Mouse (Mus musculus): Measurements from ENCODE around the gene Chd5.

DNA sequence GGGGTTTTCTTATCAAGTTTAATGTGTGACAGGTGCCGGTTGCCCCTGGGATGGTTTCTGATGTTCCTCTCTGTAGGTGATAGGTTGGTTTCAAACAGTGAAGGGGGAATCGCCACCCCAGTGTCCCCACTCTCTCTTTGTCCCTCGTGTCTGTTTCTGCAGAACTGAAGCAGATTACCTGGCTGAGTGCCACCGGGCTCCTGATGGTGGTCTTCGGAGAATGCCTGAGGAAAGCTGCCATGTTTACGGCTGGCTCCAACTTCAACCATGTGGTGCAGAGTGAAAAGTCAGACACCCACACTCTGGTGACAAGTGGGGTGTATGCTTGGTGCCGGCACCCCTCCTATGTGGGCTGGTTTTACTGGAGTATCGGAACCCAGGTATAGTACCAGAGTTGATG lies 38.1 kb upstream of the Chd5 start:
- no peak for TF ChIP-seq CTCF (IDR thresholded peaks at IDR 0.05; ENCODE audit: borderline replicate concordance, extremely low read depth, insufficient read depth, insufficient read length)
- no peak for TF ChIP-seq POLR2A (IDR thresholded peaks at IDR 0.05; ENCODE audit: borderline replicate concordance, extremely low read depth, insufficient read depth, insufficient read length, poor library complexity, severe bottlenecking)
